ENCODE assay signal across 9 mouse cellular contexts in genomic region chr5:64599015-64599414, GRCm38 (mm10).
DNase-seq lines count a peak whose midpoint lies in the region; ATAC-seq and TF ChIP-seq lines count a peak whose summit lies in the region.
"Had no signal": no experiment of that assay in that cellular context is flagged by ENCODE, and none has a peak within 500 bp of the region (broad histone marks: within the 10 kb centered on the region; RNA-seq: fewer than 3 reads in every experiment).

No protein-coding gene starts in this region.

- peak overlapping the region; percentile 70; the same call in 1 of the 2 replicates for H3K27ac ChIP-seq in lung, postnatal 0 days (ENCODE audit: low read length)
- H3K27ac ChIP-seq in limb, embryonic 10.5 days = peak overlapping the region; percentile 83

- no peaks in the 10 kb centered on the region for H3K36me3 ChIP-seq in lung, postnatal 0 days (ENCODE audit: insufficient read depth, low read length)
- no peaks in the 10 kb centered on the region for H3K36me3 ChIP-seq in limb, embryonic 10.5 days

- H3K4me2 ChIP-seq in lung, postnatal 0 days (replicated peaks; ENCODE audit: low read depth, low read length) = no peak overlapping the region

- H3K9me3 ChIP-seq in lung, postnatal 0 days (ENCODE audit: low read length) = no peaks in the 10 kb centered on the region
- H3K9me3 ChIP-seq in limb, embryonic 10.5 days (replicated peaks) = no peaks in the 10 kb centered on the region

- TF ChIP-seq EP300 in lung, postnatal 0 days (IDR thresholded peaks at IDR 0.05) = 0 out of 2 replicates have a peak, but pooled peaks have one; percentile 11

- WGBS in lung, postnatal 0 days = 40% methylated on average over 3 of the region's 3 CpGs
- WGBS in limb, embryonic 10.5 days = 67% methylated on average over 3 of the region's 3 CpGs

- H3K4me1 ChIP-seq in lung, postnatal 0 days (ENCODE audit: insufficient read depth, low read depth, low read length) = peaks cover 10% of the 10 kb centered on the region; the same call in 1 of the 2 replicates
- peaks cover 79% of the 10 kb centered on the region for H3K4me1 ChIP-seq in limb, embryonic 10.5 days

- ATAC-seq in lung, postnatal 0 days = no peak
- ATAC-seq in activated CD4-positive, CD25-positive, alpha-beta regulatory T cell, adult 4 months = no peak

- no peak overlapping the region for H3K9ac ChIP-seq in lung, postnatal 0 days (replicated peaks; ENCODE audit: low read depth)

- H3K27me3 ChIP-seq in lung, postnatal 0 days (replicated peaks; ENCODE audit: insufficient read depth, low read length) = no peaks in the 10 kb centered on the region
- no peaks in the 10 kb centered on the region for H3K27me3 ChIP-seq in limb, embryonic 10.5 days (ENCODE audit: low read depth, poor library complexity, severe bottlenecking)

- no peak overlapping the region for H3K4me3 ChIP-seq in lung, postnatal 0 days (ENCODE audit: low read depth, low read length)
- no peak overlapping the region for H3K4me3 ChIP-seq in limb, embryonic 10.5 days

- peak; percentile 21 for DNase-seq in kidney, adult 11 months
- no peak for DNase-seq in kidney, postnatal 10 days
- DNase-seq in lung, postnatal 0 days (ENCODE audit: low spot score) = peak; percentile 30
- no peak for DNase-seq in lung, postnatal 25 days (ENCODE audit: low spot score)
- peak; percentile 41 for DNase-seq in ZHBTc4 (ENCODE audit: low read depth, low spot score)
- no peak for DNase-seq in limb, embryonic 10.5 days (ENCODE audit: low spot score)
- DNase-seq: cerebellum, adult 18-20 months; embryo, embryonic 11 days had no signal

- TF ChIP-seq CTCF in lung, postnatal 0 days (IDR thresholded peaks at IDR 0.05) = no peak

Comparison
In these comparisons a context has a peak if more than half of its experiments do, and no peak if none do; other contexts are left out.
1. DNase-seq: peak in kidney, adult 11 months (single experiment), lung, postnatal 0 days (single experiment) and ZHBTc4 (single experiment); none in kidney, postnatal 10 days (single experiment), lung, postnatal 25 days (single experiment) and limb, embryonic 10.5 days (single experiment).